24 mouse cellular contexts compared by ENCODE assay signal in genomic region chr10:78519792-78520191, GRCm38 (mm10). TPM values are rescaled to one million over a fixed set of nuclear protein-coding genes. Genes with fewer than 3 reads are reported as not detected.
A peak's percentile ranks its signal among the peaks of the same experiment; 100 is the strongest.
DNase-seq lines count a peak whose midpoint lies in the region; ATAC-seq and TF ChIP-seq lines count a peak whose summit lies in the region.
"Had no signal": no experiment of that assay in that cellular context is flagged by ENCODE, and none has a peak within 500 bp of the region (broad histone marks: within the 10 kb centered on the region; RNA-seq: fewer than 3 reads in every experiment).

No protein-coding gene starts in this region.

- H3K4me1 ChIP-seq in heart, embryonic 16.5 days (ENCODE audit: control insufficient read depth, insufficient read depth, low read length) = no peaks in the 10 kb centered on the region
- peaks cover 2% of the 10 kb centered on the region; the same call in 1 of the 2 replicates for H3K4me1 ChIP-seq in testis, adult 2 months (ENCODE audit: control insufficient read depth, insufficient read depth, low read length)
- H3K4me1 ChIP-seq: embryonic facial prominence, embryonic 15.5 days; forebrain, embryonic 10.5 days had no signal

- WGBS in heart, embryonic 16.5 days = 67% methylated on average over 9 of the region's 9 CpGs

- no peak overlapping the region for H3K4me2 ChIP-seq in heart, embryonic 16.5 days (ENCODE audit: low read depth, low read length)
- H3K4me2 ChIP-seq: embryonic facial prominence, embryonic 15.5 days; liver, embryonic 11.5 days had no signal

- no peaks in the 10 kb centered on the region for H3K36me3 ChIP-seq in heart, embryonic 16.5 days (ENCODE audit: control insufficient read depth, insufficient read depth)
- H3K36me3 ChIP-seq in testis, adult 2 months (ENCODE audit: control insufficient read depth, insufficient read depth, low read length) = no peaks in the 10 kb centered on the region
- H3K36me3 ChIP-seq: embryonic facial prominence, embryonic 15.5 days; forebrain, embryonic 10.5 days had no signal

- H3K4me3 ChIP-seq in heart, embryonic 16.5 days (ENCODE audit: low read length) = no peak overlapping the region
- H3K4me3 ChIP-seq in testis, adult 2 months (ENCODE audit: control insufficient read depth, low read depth, low read length) = peak overlapping the region; percentile 51
- H3K4me3 ChIP-seq: embryonic facial prominence, embryonic 15.5 days; forebrain, embryonic 10.5 days; gastrocnemius, adult 2 months; left cerebral cortex, adult 2 months had no signal

- H3K27ac ChIP-seq in heart, embryonic 16.5 days (ENCODE audit: low read length) = no peak overlapping the region
- no peak overlapping the region for H3K27ac ChIP-seq in testis, adult 2 months (ENCODE audit: control insufficient read depth, insufficient read depth, low read depth, low read length)
- H3K27ac ChIP-seq: embryonic facial prominence, embryonic 15.5 days; forebrain, embryonic 10.5 days; gastrocnemius, adult 2 months; left cerebral cortex, adult 2 months had no signal

- TF ChIP-seq CTCF in testis, adult 2 months (IDR thresholded peaks at IDR 0.05; ENCODE audit: control insufficient read depth, insufficient read depth, insufficient replicate concordance, low read depth, low read length) = no peak

- H3K9ac ChIP-seq in heart, embryonic 16.5 days (ENCODE audit: low read length) = no peak overlapping the region
- H3K9ac ChIP-seq: embryonic facial prominence, embryonic 15.5 days had no signal

- ATAC-seq in heart, embryonic 16.5 days (replicated peaks; ENCODE audit: extremely low read depth, insufficient read depth, low FRiP score) = peak; percentile 45; the same call in 1 of the 2 replicates

- no peak; the same call in 1 of the 2 replicates for TF ChIP-seq POLR2A in testis, adult 2 months (IDR thresholded peaks at IDR 0.05; ENCODE audit: control insufficient read depth, low read depth, low read length)

- no peak for DNase-seq in heart, postnatal 25 days (ENCODE audit: low spot score)
- peak; percentile 64 to 68 for DNase-seq in kidney, postnatal 4 days
- DNase-seq in kidney, postnatal 14 days = no peak
- DNase-seq in testis, postnatal 14 days (ENCODE audit: low spot score) = no peak
- DNase-seq in adrenal gland, adult 8-10 months = no peak
- DNase-seq: cerebellum, adult 11 months; gastrocnemius, adult 2 months; layer of hippocampus, adult 9-11 months; lung, adult 18-20 months; right cerebral cortex, postnatal 4 days had no signal

- H3K27me3 ChIP-seq in heart, embryonic 16.5 days (ENCODE audit: control insufficient read depth, insufficient read depth, low read length) = no peaks in the 10 kb centered on the region
- H3K27me3 ChIP-seq in testis, adult 2 months (ENCODE audit: control insufficient read depth, insufficient read depth, low read length) = no peaks in the 10 kb centered on the region
- H3K27me3 ChIP-seq: embryonic facial prominence, embryonic 15.5 days had no signal

- H3K9me3 ChIP-seq in heart, embryonic 16.5 days (replicated peaks; ENCODE audit: control insufficient read depth, low read length) = no peaks in the 10 kb centered on the region
- H3K9me3 ChIP-seq: embryonic facial prominence, embryonic 15.5 days; forebrain, embryonic 10.5 days had no signal

- intact Hi-C loops in heart, postnatal 25 days (cut with DNase I) = loop anchor here (5.0 kb wide), 1 partner anchor 88 kb away; no protein-coding TSS in a partner anchor

RNA-seq across cellular contexts. Expression of gene Olfr1358, which starts 2.6 kb away (rescaled TPM):
- polyA plus RNA-seq in heart, embryonic 16.5 days (2015; fragmentation: Nextera tagmentation; extraction: Ambion mirVana) = not detected in 2 replicates
- not detected for total RNA-seq in heart, postnatal 25 days (2021)
- 0.54 and 0.67 TPM in 2 replicates for polyA plus RNA-seq in testis, adult 2 months (2012; rRNA removed)
- not detected for total RNA-seq in adrenal gland, adult 8-10 months (2022)
- total RNA-seq: adrenal gland, adult 18-20 months; gastrocnemius, adult 2 months; heart, postnatal 14 days; left cerebral cortex, adult 2 months had no signal
- polyA plus RNA-seq: C2C12; embryonic facial prominence, embryonic 15.5 days; forebrain, embryonic 10.5 days; gonadal fat pad, adult 2 months; kidney, adult 2 months; limb, embryonic 11.5 days; liver, embryonic 11.5 days; neural tube, embryonic 11.5 days; stomach, embryonic 16.5 days had no signal

RNA-seq across cellular contexts. Expression of gene Ilvbl, which starts 54.4 kb away (rescaled TPM):
- 94.5 and 96.4 TPM in 2 replicates for polyA plus RNA-seq in heart, embryonic 16.5 days (2015; fragmentation: Nextera tagmentation; extraction: Ambion mirVana)
- total RNA-seq in heart, postnatal 25 days (2021) = 10 to 100 TPM; 32.9 to 34.9 TPM
- 11.1 and 12.0 TPM in 2 replicates for polyA plus RNA-seq in testis, adult 2 months (2012; rRNA removed)
- 10 to 100 TPM; 58.3 to 68.8 (median 61.9) TPM for total RNA-seq in adrenal gland, adult 8-10 months (2022)

RNA-seq across cellular contexts. Expression of gene Pdxk, which starts 55.0 kb away (rescaled TPM):
- 7.8 and 8.8 TPM in 2 replicates for polyA plus RNA-seq in heart, embryonic 16.5 days (2015; fragmentation: Nextera tagmentation; extraction: Ambion mirVana)
- total RNA-seq in heart, postnatal 25 days (2021) = 10 to 100 TPM in 1 of 2 experiments, 1 to 10 TPM in 1; 9.3 to 12.0 TPM
- 3.9 and 4.1 TPM in 2 replicates for polyA plus RNA-seq in testis, adult 2 months (2012; rRNA removed)
- 10 to 100 TPM; 31.7 to 46.1 (median 42.1) TPM for total RNA-seq in adrenal gland, adult 8-10 months (2022)

Comparison
In these comparisons a context has a peak if more than half of its experiments do, and no peak if none do; other contexts are left out.
1. DNase-seq: peak in kidney, postnatal 4 days (2 of 2); none in heart, postnatal 25 days (single experiment), kidney, postnatal 14 days (single experiment), testis, postnatal 14 days (single experiment) and adrenal gland, adult 8-10 months (single experiment).